Mouse (Mus musculus) thymus, postnatal 4 days (tissue): ENCODE measurements around the gene Rpsa.

Source experiments
- DNase-seq: peaks from one replicate; pipeline ENCODE4 v3.0.0; 2021

Gene Rpsa

GRCm38 (mm10) chr9:120174436-120175137 lies 47.1 kb downstream of the Rpsa start:
- DNase-seq, result no peak

GRCm38 (mm10) chr9:120178813-120179212 lies 51.3 kb downstream of the Rpsa start:
- DNase-seq, result no peak
